Mouse (Mus musculus) forebrain, embryonic 10.5 days (tissue): ENCODE measurements at regions not wholly inside any gene's neighbourhood (a gene's known extent, or its start where the extent isn't known, plus 50 kb on each side); places are given as distances from the start of the nearest gene placed in this dataset.

Experiments used
- DNase-seq: peaks from one replicate; pipeline ENCODE4 v3.0.0-alpha.2; 2017; ENCODE audit warnings: low spot score; ENCODE audit errors: extremely low spot score
- H3K27ac ChIP-seq: fragments of 300-500 bp; sonication (generic); 2 replicates; pipeline ENCODE4 v1.5.1; 2016; ENCODE audit warnings: mild to moderate bottlenecking
- H3K27me3 ChIP-seq: fragments of 300-500 bp; sonication (generic); 2 replicates; pipeline ENCODE4 v1.6.1; 2016; ENCODE audit warnings: mild to moderate bottlenecking; ENCODE audit not compliant: poor library complexity, severe bottlenecking
- H3K36me3 ChIP-seq: fragments of 300-500 bp; sonication (generic); replicated peaks from 2 replicates; pipeline ENCODE4 v1.6.1; 2016; ENCODE audit warnings: mild to moderate bottlenecking, moderate library complexity
- H3K4me1 ChIP-seq: fragments of 300-500 bp; sonication (generic); 2 replicates; pipeline ENCODE4 v1.6.1; 2016
- H3K4me3 ChIP-seq: fragments of 300-500 bp; sonication (generic); 2 replicates; pipeline ENCODE4 v1.5.1; 2016; ENCODE audit warnings: mild to moderate bottlenecking, moderate library complexity
- H3K9me3 ChIP-seq: fragments of 300-500 bp; sonication (generic); 2 replicates; pipeline ENCODE4 v1.6.1; 2016; ENCODE audit warnings: mild to moderate bottlenecking, moderate library complexity
- WGBS: fragments of 180-500 bp; shearing (Covaris S2); methylation state at CpG from one replicate; pipeline ENCODE4 v1.1.7; 2016; 5-methylcytosine and 5-hydroxymethylcytosine counted together

DNA sequence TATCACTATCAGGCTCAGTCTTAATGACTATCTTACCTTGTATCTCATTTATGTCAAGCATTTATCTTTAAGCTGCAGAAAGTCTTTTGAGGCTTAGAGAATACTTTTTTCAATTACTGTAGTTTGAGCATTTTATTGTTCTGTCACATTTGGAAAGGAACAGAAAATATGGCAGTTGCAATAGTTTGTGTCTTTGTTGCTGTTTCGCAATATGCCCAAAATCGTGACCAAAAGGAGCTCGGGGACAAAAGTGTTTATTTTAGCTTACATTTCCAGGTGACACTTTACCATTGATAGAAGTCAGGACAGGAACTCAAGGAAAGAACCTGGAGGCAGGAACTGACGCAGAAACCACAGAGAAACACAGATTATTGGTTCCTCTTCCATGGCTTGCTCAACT, 152.9 kb upstream of the Thbs1 start:
- H3K4me3 ChIP-seq: no peak overlapping the region
- no peaks in the 10 kb centered on the region for H3K9me3 ChIP-seq
- no peaks in the 10 kb centered on the region for H3K36me3 ChIP-seq
- peaks cover 5% of the 10 kb centered on the region; the same call in 1 of the 2 replicates for H3K4me1 ChIP-seq
- DNase-seq: no peak
- H3K27ac ChIP-seq: no peak overlapping the region
- H3K27me3 ChIP-seq: no peaks in the 10 kb centered on the region
- WGBS: 90% methylated on average over 4 of the region's 4 CpGs

DNA sequence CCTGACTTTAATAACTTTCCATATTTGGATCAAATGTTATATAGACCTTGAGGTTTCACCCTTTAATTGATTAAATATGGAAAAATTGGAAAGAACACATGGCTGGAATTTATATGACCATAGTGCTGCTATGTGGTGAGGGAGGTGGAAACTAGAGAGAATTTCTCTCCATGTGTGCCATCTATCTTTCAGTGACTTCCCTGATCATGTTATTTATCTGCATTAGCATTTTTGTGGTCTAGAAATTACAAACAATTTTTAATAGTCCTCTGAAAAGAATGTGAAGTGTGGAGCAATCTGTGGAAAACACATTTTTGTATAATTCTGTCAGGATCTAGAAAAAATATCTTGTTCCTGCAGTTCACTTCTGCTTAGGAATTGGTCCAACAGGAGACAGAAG, 152.2 kb upstream of the Thbs1 start:
- no peaks in the 10 kb centered on the region for H3K27me3 ChIP-seq
- H3K36me3 ChIP-seq: no peaks in the 10 kb centered on the region
- no peaks in the 10 kb centered on the region for H3K9me3 ChIP-seq
- DNase-seq: no peak
- H3K27ac ChIP-seq: no peak overlapping the region
- no peak overlapping the region for H3K4me3 ChIP-seq
- peaks cover 5% of the 10 kb centered on the region; the same call in 1 of the 2 replicates for H3K4me1 ChIP-seq

DNA sequence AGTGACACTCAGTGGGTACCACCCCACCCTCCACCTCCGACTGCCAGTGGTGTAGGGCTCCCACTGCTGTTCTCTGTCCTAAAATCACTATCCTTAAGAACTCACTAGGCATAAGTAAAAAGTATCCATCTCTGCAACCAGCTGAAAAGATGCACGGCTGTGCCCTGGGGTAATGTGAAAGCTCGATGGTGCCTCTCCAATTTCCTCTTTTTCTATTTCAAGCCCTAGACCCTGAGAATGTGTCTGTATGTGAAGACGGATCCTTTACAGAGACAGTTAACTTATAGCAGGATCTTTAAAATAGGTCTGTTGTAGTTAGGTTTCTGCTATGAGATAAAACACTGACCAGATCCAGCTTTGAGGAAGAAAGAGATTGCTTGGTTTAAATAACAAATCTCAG, 149.1 kb upstream of the Thbs1 start:
- DNase-seq: no peak
- no peaks in the 10 kb centered on the region for H3K27me3 ChIP-seq
- 81% methylated on average over 4 of the region's 4 CpGs for WGBS
- no peak overlapping the region for H3K4me3 ChIP-seq
- H3K4me1 ChIP-seq: peaks cover 5% of the 10 kb centered on the region; the same call in 1 of the 2 replicates
- H3K27ac ChIP-seq: no peak overlapping the region
- no peaks in the 10 kb centered on the region for H3K36me3 ChIP-seq
- H3K9me3 ChIP-seq: no peaks in the 10 kb centered on the region

DNA sequence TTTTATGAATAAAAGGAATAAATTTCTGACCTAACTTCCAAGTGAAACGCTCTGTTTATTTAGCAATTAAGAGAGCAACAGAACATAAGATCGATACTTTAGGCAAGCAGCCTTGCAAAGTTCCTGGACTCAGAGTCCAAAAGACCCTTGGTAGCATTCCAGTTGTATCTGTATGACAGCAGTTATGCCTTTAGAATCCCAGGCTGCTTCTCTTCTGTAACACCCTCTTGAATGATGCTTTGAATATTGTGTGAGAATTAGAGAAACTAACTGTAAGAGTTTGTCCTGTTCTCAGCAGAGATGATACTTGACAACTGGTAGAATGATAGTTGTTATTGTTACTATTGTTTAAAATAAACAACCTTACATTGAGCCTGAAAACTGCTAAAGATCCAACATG, 148.2 kb upstream of the Thbs1 start:
- WGBS: 88% methylated on average over 2 of the region's 2 CpGs
- no peak for DNase-seq
- Histone ChIP-seq H3K4me1 (peaks cover 5% of the 10 kb centered on the region; the same call in 1 of the 2 replicates), H3K27ac (no peak overlapping the region), H3K4me3 (no peak overlapping the region), H3K27me3 (no peaks in the 10 kb centered on the region), H3K36me3 (no peaks in the 10 kb centered on the region), H3K9me3 (no peaks in the 10 kb centered on the region)

DNA sequence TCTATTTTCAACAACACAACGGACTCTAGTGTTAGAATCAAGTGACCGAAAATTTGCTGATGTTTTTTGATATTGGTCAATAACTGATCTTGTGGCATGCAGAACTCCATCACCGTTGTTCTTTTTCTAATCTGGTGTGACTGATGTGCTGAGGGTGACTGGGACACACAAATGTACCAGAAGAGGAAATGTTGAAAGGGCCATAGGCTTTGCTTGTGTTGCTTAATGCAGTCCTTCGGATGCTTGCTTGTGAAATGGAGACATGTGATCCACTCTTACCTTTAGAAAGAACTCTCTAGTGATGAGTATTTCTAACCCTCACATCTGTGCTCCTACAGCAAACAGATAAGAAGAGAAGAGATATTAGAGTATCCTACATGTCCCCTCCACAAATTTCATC, 145.9 kb upstream of the Thbs1 start:
- no peaks in the 10 kb centered on the region for H3K36me3 ChIP-seq
- no peak overlapping the region for H3K4me3 ChIP-seq
- DNase-seq: no peak
- peaks cover 5% of the 10 kb centered on the region; the same call in 1 of the 2 replicates for H3K4me1 ChIP-seq
- H3K27ac ChIP-seq: no peak overlapping the region
- WGBS: 95% methylated on average over 4 of the region's 4 CpGs
- no peaks in the 10 kb centered on the region for H3K27me3 ChIP-seq
- no peaks in the 10 kb centered on the region for H3K9me3 ChIP-seq

DNA sequence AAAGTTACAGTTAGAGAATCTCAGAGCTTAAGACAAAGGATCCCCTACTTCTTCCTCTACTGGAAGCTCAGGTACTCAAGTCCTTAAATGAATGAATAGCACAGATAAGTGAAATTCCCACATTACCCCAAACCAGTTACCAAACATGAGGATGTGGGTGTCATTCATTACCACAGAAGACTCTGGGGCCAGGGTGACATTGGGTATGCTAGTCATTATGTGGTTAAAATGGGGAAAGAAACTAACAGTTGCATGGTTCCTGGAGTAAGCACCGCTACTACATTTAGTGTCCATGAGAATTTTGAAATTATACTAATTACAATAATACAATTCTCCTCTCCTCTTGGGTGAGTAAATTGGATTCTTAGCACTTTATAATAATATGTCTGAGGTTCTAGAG, 142.9 kb upstream of the Thbs1 start:
- H3K4me1 ChIP-seq: no peaks in the 10 kb centered on the region
- DNase-seq: no peak
- no peaks in the 10 kb centered on the region for H3K36me3 ChIP-seq
- WGBS: 98% methylated on average over 1 of the region's 1 CpGs
- no peaks in the 10 kb centered on the region for H3K27me3 ChIP-seq
- H3K9me3 ChIP-seq: no peaks in the 10 kb centered on the region
- no peak overlapping the region for H3K27ac ChIP-seq
- no peak overlapping the region for H3K4me3 ChIP-seq

DNA sequence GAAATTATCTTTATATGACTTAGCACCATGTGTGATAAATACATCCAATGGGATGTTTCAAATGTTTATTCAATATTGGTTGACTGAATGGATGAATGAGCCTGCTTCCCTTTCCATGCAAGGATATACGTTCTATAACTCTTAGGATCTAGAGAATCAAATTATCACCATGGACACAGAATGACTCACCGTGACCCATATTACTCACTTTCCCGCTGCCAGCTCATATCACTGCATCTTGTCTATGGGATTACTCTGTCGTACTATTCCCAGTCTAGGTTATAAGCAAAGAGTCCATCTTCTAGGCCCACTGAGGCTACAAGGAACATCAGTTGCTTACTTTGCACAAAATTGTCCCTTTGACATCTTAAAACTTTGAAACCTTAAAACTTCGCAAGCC, 141.0 kb upstream of the Thbs1 start:
- 93% methylated on average over 5 of the region's 5 CpGs for WGBS
- Histone ChIP-seq H3K27ac (no peak overlapping the region), H3K9me3 (no peaks in the 10 kb centered on the region), H3K4me1 (no peaks in the 10 kb centered on the region), H3K36me3 (no peaks in the 10 kb centered on the region), H3K4me3 (no peak overlapping the region), H3K27me3 (no peaks in the 10 kb centered on the region)
- DNase-seq: no peak

DNA sequence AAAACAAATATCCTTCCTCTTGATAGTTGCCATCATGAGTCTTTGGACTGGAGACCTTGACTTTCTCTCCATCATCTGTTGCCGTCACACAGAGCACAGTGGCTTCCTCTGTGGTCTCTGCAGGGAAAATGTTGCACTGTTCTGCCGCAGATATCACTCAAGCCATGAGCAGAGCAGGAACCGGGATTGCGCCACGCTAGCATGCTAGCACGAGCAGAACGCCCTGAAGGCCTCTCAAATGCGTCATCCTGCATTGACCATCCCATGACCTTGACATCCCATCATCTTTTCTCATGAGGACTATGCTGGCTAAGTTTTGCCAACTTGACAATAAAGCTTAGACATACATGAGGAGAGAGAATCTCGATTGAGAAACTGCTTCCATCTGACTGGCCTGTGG, 134.6 kb upstream of the Thbs1 start:
- WGBS: 92% methylated on average over 9 of the region's 9 CpGs
- H3K9me3 ChIP-seq: no peaks in the 10 kb centered on the region
- no peak for DNase-seq
- H3K4me3 ChIP-seq: no peak overlapping the region
- H3K27me3 ChIP-seq: no peaks in the 10 kb centered on the region
- no peaks in the 10 kb centered on the region for H3K36me3 ChIP-seq
- H3K4me1 ChIP-seq: no peaks in the 10 kb centered on the region
- no peak overlapping the region for H3K27ac ChIP-seq

DNA sequence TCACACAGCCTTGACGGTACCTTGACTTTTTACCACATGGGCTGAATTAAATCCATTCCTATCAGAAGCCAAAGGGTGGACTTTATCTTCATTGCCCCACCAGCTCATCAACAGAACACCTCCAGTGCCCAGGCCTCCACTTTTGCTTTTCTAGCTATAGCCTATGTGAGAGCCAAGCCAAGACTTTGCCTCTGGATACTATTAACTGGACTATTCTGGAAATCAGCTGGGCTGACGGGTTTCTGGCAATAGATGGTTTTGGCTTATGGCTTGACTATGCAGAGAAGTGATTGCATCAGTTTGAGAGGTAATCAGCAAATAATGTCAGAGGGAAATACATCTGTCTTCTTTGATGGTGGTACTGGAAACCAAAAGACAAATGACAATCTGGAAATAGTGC, 130.8 kb upstream of the Thbs1 start:
- WGBS: 87% methylated on average over 2 of the region's 2 CpGs
- H3K9me3 ChIP-seq: no peaks in the 10 kb centered on the region
- peaks cover 2% of the 10 kb centered on the region; the same call in 1 of the 2 replicates for H3K4me1 ChIP-seq
- H3K27ac ChIP-seq: no peak overlapping the region
- H3K36me3 ChIP-seq: no peaks in the 10 kb centered on the region
- H3K27me3 ChIP-seq: no peaks in the 10 kb centered on the region
- no peak for DNase-seq
- H3K4me3 ChIP-seq: no peak overlapping the region

DNA sequence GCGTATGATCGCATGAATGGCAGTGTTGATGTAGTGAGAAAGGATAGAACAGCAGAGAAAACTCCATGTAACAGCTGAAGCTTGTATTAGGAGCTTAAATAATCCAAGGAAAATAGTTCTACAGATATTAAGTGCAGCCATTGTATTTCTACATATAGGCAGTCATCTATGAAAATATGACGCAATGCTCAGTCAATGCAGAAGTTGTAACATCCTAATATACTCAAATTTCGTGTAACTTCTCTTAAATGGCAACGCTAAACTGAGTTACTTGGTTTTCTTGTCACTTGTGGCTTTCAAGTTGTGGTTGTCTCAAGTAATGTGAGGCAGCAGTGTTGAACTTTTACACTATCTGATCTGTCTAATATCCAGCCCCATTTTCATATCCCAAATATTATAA, 127.1 kb upstream of the Thbs1 start:
- H3K4me3 ChIP-seq: no peak overlapping the region
- WGBS: 90% methylated on average over 5 of the region's 5 CpGs
- H3K27me3 ChIP-seq: no peaks in the 10 kb centered on the region
- peaks cover 8% of the 10 kb centered on the region; the same call in 1 of the 2 replicates for H3K4me1 ChIP-seq
- no peak overlapping the region for H3K27ac ChIP-seq
- DNase-seq: no peak
- no peaks in the 10 kb centered on the region for H3K9me3 ChIP-seq
- no peaks in the 10 kb centered on the region for H3K36me3 ChIP-seq

DNA sequence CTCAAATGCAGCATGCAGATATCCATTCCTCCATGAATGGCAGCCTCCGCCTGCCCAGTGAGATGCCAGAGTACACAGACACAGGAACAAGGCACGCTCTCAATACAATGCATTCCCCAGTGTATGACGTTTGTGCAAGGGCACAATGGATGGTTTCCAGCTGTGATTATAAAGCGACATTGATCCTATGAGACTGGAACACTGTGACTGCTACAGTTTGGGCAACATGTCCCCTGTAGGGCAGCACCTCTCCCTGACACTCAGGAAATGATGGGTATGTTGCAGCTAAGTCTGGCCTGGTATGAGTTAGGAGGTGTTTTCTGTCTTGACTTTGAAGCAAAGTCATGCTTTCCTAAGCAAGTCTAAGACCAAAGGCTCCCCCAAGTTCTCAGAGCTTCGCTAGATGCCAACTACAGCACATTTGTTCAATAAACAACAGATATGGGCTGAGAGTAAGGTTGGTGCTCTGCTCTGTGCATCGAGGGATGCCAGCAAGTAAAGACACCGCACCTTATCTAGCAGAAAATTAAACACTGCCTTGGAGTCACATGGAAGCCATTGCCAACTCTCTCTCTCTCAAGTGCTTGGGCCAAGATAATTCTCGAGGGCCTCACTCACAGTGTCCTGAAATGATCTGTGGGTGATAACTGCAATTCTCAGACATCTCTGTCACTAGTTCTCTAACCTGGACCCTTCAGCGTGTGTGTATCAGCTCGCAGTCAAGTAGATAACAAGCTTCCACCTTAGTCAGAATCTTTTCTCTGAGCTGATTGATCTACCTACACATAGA, 124.1 kb upstream of the Thbs1 start:
- no peaks in the 10 kb centered on the region for H3K9me3 ChIP-seq
- no peak overlapping the region for H3K4me3 ChIP-seq
- H3K27me3 ChIP-seq: no peaks in the 10 kb centered on the region
- no peak for DNase-seq
- WGBS: 87% methylated on average over 10 of the region's 10 CpGs
- H3K4me1 ChIP-seq: 0 out of 2 replicates have a peak, but pooled peaks cover 6% of the 10 kb centered on the region
- H3K27ac ChIP-seq: no peak overlapping the region
- no peaks in the 10 kb centered on the region for H3K36me3 ChIP-seq

DNA sequence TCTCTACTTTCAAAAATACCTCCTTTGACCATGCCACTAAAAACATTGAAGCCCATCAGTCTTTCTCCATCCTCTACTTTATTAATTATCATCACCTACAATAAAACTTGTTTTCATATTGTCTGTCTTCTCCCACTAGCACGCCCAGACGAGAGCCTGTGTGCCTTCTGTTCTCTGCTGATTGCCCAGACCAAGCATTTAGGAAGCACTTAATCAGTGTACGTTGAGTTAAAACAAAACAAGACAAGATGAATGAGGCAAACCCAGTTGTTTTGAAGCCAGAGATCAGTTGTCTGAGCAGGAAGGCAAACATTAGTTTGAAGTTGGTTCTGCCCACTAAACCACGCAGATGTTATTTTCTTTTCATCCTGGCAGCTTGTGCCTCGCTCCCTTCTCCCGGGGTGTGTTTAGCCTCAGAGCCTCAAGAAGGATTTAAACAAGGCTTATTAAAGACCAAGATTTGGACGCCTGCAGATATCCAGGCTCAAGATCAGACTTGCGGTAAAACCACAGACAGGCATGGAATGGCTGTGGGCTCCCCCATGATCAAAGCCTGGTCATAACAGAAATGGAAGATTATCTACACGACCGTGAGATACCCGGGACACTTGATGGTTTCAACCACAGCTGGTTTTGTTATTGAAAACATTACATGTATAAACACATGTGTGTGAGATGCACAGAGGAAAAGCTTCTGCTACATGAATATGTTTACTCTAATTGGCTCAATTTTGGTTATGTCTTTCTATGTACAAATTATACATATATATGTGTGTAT, 123.1 kb upstream of the Thbs1 start:
- H3K4me1 ChIP-seq: 0 out of 2 replicates have a peak, but pooled peaks cover 6% of the 10 kb centered on the region
- no peak for DNase-seq
- no peak overlapping the region for H3K27ac ChIP-seq
- 86% methylated on average over 11 of the region's 11 CpGs for WGBS
- no peaks in the 10 kb centered on the region for H3K27me3 ChIP-seq
- no peaks in the 10 kb centered on the region for H3K36me3 ChIP-seq
- H3K9me3 ChIP-seq: no peaks in the 10 kb centered on the region
- no peak overlapping the region for H3K4me3 ChIP-seq

DNA sequence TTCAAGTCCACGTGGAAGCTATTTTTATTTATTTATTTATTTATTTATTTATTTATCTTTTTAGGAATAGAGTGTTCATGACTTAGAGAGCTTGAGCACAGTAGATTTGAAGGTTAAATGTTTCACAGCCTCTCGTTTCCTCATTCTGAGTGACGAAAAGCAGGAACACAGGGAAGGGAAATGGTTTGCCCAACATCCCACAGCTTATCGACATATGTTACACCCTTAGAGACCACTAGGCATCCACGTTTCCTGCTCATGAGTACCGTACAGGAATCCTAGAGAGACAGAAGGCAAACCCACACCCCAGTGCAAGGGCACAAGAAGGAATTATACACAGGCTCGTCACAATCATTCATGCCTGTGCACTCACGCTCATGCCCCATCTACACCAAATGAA, 122.5 kb upstream of the Thbs1 start:
- H3K36me3 ChIP-seq: no peaks in the 10 kb centered on the region
- no peaks in the 10 kb centered on the region for H3K27me3 ChIP-seq
- H3K27ac ChIP-seq: no peak overlapping the region
- 91% methylated on average over 8 of the region's 8 CpGs for WGBS
- 0 out of 2 replicates have a peak, but pooled peaks cover 6% of the 10 kb centered on the region for H3K4me1 ChIP-seq
- no peak overlapping the region for H3K4me3 ChIP-seq
- no peak for DNase-seq
- H3K9me3 ChIP-seq: no peaks in the 10 kb centered on the region
